Mouse (Mus musculus) liver, adult (tissue): ENCODE data around the gene Tecpr1.

ENCODE experiments used
- GATA4 ChIP-seq: IDR thresholded peaks from 2 replicates; pipeline ENCODE4 v1.6.1; 2014; ENCODE audit warnings: mild to moderate bottlenecking, low read length; ENCODE audit not compliant: insufficient replicate concordance

Gene Tecpr1

GRCm38 (mm10) chr5:144203398-144203959, 19.9 kb downstream of the Tecpr1 start:
- TF ChIP-seq GATA4 = no peak

GRCm38 (mm10) chr5:144202430-144202829, 21.0 kb downstream of the Tecpr1 start:
- TF ChIP-seq GATA4 = no peak

- no peak for TF ChIP-seq GATA4
These were observed 22.8 kb downstream of the Tecpr1 start for GRCm38 (mm10) chr5:144200616-144201015.

- no peak for TF ChIP-seq GATA4
These were observed 27.8 kb downstream of the Tecpr1 start for GRCm38 (mm10) chr5:144195567-144195966.

- no peak for TF ChIP-seq GATA4
These were observed 29.0 kb downstream of the Tecpr1 start for GRCm38 (mm10) chr5:144194416-144194815.

GRCm38 (mm10) chr5:144192673-144193072, 30.7 kb downstream of the Tecpr1 start:
- no peak for TF ChIP-seq GATA4

GRCm38 (mm10) chr5:144191026-144191425, 32.4 kb downstream of the Tecpr1 start:
- TF ChIP-seq GATA4 = no peak

GRCm38 (mm10) chr5:144189950-144190583, 33.3 kb downstream of the Tecpr1 start, which contains the start of gene Bhlha15:
Gene Bhlha15 (plus strand): TSS chr5:144190286.
- TF ChIP-seq GATA4 = no peak

GRCm38 (mm10) chr5:144189327-144189726, 34.1 kb downstream of the Tecpr1 start:
- no peak for TF ChIP-seq GATA4

- TF ChIP-seq GATA4 = no peak
These were observed 35.0 kb downstream of the Tecpr1 start for GRCm38 (mm10) chr5:144188422-144188821.

- TF ChIP-seq GATA4 = no peak
These were observed 38.9 kb downstream of the Tecpr1 start for GRCm38 (mm10) chr5:144184350-144185045.

- TF ChIP-seq GATA4 = no peak
These were observed 39.6 kb downstream of the Tecpr1 start for GRCm38 (mm10) chr5:144183647-144184335.

GRCm38 (mm10) chr5:144183248-144183559, 40.2 kb downstream of the Tecpr1 start:
- no peak for TF ChIP-seq GATA4

- TF ChIP-seq GATA4 = no peak
These were observed 40.7 kb downstream of the Tecpr1 start for GRCm38 (mm10) chr5:144182542-144183247.

GRCm38 (mm10) chr5:144181249-144181648, 42.2 kb downstream of the Tecpr1 start:
- no peak for TF ChIP-seq GATA4

- no peak for TF ChIP-seq GATA4
These were observed 45.2 kb downstream of the Tecpr1 start for GRCm38 (mm10) chr5:144178216-144178615.

GRCm38 (mm10) chr5:144173648-144174047, 49.8 kb downstream of the Tecpr1 start:
- no peak for TF ChIP-seq GATA4
